Comparison of ENCODE assay signal across 8 mouse cellular contexts in genomic region chr3:104992709-104993388, GRCm38 (mm10). TPM values are rescaled to one million over a fixed set of nuclear protein-coding genes. Genes with fewer than 3 reads are reported as not detected.
DNase-seq lines count a peak whose midpoint lies in the region; ATAC-seq and TF ChIP-seq lines count a peak whose summit lies in the region.

No protein-coding gene starts in this region.

- DNase-seq in adipocyte (ENCODE audit: low spot score), result peak; percentile 96
- peak; percentile 93 for DNase-seq in embryo, embryonic 10 days (ENCODE audit: low spot score)
- peak; percentile 95 for DNase-seq in gastrocnemius, postnatal 10 days
- peak; percentile 42 for DNase-seq in hindlimb bud, embryonic 11.5 days (ENCODE audit: extremely low spot score, low read depth, low spot score)
- DNase-seq in left cerebral cortex, adult 2 months (ENCODE audit: extremely low spot score in 1 of 2, low spot score in 2 of 2), result peak; percentile 90
- DNase-seq in right cerebral cortex, adult 18-20 months, result peak; percentile 92
- peak; percentile 88 for DNase-seq in urinary bladder, adult 2 months (ENCODE audit: low spot score)

- ATAC-seq in megakaryocyte, adult 5-6 weeks (ENCODE audit: poor library complexity, severe bottlenecking), result peak; percentile 100

- H3K4me3 ChIP-seq in left cerebral cortex, adult 2 months, result peak overlapping the region; percentile 33

- intact Hi-C loops in left cerebral cortex, adult 2 months (cut with DNase I), result loop anchor here (1.0 kb wide), 1 partner anchor 65 kb away; no protein-coding TSS in a partner anchor

- peak overlapping the region; percentile 77 for H3K27ac ChIP-seq in left cerebral cortex, adult 2 months

- peak; percentile 91 for TF ChIP-seq CTCF in left cerebral cortex, adult 2 months (IDR thresholded peaks at IDR 0.05)

RNA-seq across cellular contexts. Expression of gene Wnt2b, which starts 31.1 kb away (rescaled TPM):
- total RNA-seq in gastrocnemius, postnatal 10 days (2021), result 1 to 10 TPM; 1.6 to 1.7 TPM
- total RNA-seq in left cerebral cortex, adult 2 months (2021), result 1 to 10 TPM; 2.0 to 2.3 TPM
- total RNA-seq in megakaryocyte, adult 5-6 weeks (2015), result not detected in 2 replicates
- not detected in 2 replicates for total RNA-seq in megakaryocyte, adult 5-6 weeks (2017)
- 14.3 and 19.6 TPM in 2 replicates for polyA plus RNA-seq in urinary bladder, adult 2 months (2012; rRNA removed)

Comparison
In these comparisons a context has a peak if more than half of its experiments do, and no peak if none do; other contexts are left out.
1. Peak in every context shown above with its lines: DNase-seq, ATAC-seq, H3K4me3 ChIP-seq and H3K27ac ChIP-seq.
2. DNase-seq: peak in every context shown above with its lines; median percentile 96 in adipocyte; 95 in gastrocnemius, postnatal 10 days; 93 in embryo, embryonic 10 days; 92 in right cerebral cortex, adult 18-20 months; 90 in left cerebral cortex, adult 2 months; 88 in urinary bladder, adult 2 months; 42 in hindlimb bud, embryonic 11.5 days.